Mouse (Mus musculus): ENCODE results near the gene Sec24c. TPM values are rescaled to one million over a fixed set of nuclear protein-coding genes. Genes with fewer than 3 reads are reported as not detected.

The Sec24c gene
- 100 to 1,000 TPM; 115 to 121 TPM for total RNA-seq (2023)

GRCm38 (mm10) chr14:20674064-20674833 is at the start of gene Sec24c:
Gene Sec24c (plus strand): TSS chr14:20674308.

GRCm38 (mm10) chr14:20640644-20641437 is 33.3 kb upstream of the Sec24c start, which contains the start of gene Usp54:
Gene Usp54 (minus strand): TSS chr14:20641063.

DNA sequence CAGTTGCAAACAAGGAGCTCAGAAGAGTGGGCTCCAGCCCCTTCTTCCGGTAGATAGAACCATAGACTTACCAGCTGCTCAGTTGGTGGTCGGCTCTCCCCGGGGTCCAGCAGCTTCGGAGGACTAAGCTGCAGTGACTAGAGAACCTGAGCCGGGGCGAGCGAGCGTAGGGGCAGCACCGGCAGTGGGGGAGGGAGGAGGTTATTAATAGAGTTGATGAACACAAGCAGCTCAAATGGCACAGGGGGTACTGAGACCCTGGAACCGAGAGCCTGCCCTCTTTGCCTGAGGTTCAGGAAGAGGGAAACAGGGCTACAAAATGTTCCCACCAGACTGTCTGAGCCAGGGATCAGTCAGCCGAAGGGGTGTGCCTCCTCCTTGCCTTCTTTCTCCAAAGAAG is 17.7 kb upstream of the Sec24c start, which contains the start of gene Myoz1:
TSS of gene Myoz1 (minus strand) at position 180 of the 400 bp plus-strand sequence.

DNA sequence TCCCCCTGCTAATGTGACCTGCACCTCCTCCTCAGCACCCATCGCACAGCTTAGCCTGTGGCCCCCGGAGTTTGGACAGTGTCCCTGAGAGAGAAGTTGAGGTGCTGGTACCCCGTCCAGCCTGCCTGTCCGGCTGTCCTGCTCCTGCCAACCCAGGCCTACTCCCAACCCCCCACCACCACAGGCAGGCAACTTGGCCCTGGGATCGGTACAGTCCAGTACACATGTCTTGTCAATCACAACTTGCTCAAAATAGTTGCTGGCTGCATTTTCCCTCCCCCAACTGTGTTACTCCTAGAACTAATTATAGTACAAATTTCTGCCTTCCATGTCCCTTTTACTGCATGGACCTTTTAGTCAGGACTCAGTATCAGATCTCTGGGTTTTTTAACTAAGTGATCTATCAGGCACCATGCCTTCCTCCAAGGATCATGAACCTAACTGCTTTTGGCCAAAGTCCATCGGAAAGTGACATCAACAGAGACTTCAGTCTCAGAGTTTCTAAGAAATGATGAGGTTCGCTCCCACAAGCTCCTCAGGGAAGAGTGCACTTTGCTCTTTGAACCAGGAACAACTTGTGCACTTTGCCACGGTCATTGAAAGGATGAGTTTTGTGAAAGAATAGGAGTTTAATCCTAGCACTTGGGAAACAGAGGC is 5.8 kb upstream of the Sec24c start, which contains the start of gene Synpo2l:
TSS of gene Synpo2l (minus strand) at position 201 of the 657 bp plus-strand sequence.

GRCm38 (mm10) chr14:20694884-20695760 is 21.0 kb downstream of the Sec24c start, which contains the start of gene Fut11:
Gene Fut11 (plus strand): TSS chr14:20694968.

DNA sequence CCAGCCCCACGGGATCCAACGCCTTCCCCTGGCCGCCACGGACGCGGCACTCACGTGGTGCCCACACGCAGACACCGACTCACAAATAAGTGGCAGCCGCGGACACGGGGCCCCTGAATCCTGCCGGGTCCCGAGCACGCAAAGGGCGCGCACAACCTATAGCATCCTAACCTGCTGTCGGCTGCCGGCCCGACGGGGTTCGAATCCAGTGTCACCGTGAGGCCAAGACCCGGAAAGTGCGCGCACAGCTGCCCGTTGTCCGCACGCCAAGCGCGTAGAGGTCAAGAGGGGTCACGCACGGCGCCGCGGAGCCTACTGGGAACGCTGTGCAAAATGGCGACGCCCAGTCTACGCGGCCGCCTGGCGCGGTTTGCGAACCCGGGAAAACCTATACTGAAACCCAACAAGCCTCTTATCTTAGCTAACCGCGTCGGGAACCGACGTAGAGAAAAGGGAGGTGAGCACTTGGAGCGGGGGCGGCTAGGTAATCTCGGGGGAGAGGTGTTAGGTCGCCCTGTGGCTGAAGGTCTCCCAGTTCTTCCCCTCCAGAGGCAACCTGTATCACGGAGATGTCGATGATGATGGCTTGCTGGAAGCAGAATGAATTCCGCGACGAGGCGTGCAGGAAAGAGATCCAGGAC is 28.8 kb downstream of the Sec24c start, which contains the start of gene Chchd1:
TSS of gene Chchd1 (plus strand) at position 266 of the 641 bp plus-strand sequence.

DNA sequence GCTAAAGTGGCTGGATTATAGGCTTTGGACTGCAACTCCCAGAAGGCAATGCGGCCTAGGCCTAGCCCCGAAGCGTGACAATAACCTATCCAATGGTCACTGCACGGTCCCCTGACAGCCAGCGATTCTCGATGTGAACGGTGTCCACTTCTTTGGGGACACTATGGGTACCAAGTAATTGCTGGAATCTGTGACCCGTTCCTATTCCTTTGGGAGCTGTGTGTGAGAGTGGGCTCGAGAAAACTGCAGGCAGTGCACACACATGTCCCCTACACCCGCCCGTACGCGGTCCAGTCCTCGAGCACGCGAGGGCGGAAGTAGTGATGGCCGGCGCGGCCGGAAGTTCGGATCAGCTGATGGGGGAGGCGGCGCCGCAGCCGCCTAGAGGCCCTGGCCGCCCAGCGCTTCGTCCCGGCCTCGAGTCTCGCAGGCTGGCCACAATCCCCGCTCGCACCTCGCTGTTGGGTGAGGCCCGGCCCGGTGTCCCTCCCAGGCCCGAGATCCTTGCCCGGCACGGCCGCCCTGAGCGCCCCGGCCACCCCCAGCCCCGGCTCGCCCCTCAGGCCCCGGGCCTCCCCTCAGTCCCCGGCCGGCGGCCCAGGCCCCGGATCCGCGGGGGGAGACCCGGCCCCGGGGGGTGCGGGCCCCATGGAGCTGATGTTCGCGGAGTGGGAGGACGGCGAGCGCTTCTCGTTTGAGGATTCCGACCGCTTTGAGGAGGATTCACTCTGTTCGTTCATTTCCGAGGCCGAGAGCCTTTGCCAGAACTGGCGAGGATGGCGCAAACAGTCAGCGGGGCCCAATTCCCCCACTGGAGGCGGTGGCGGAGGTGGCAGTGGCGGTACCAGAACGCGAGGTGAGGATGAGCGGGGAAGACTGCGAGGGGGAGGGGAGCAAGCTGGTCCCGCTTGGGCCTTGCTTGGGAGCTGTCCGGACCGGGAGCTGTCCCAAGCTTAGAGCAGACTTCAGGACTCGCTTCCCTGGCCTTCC is 33.4 kb downstream of the Sec24c start, which contains the start of gene Zswim8:
TSS of gene Zswim8 (plus strand) at position 352 of the 990 bp plus-strand sequence.

GRCm38 (mm10) chr14:20733952-20734774 is 60.1 kb downstream of the Sec24c start, which contains the start of gene Ndst2:
Gene Ndst2 (minus strand): TSS chr14:20734562.

Other genes starting within 250 kb of the Sec24c start
- gene Cfap70, start 222.1 kb upstream of the Sec24c start, total RNA-seq (2023): not detected
- 10 to 100 TPM; 42.2 to 52.4 TPM for gene Anxa7, start 194.2 kb upstream of the Sec24c start, total RNA-seq (2023)
- 1 to 10 TPM; 1.5 to 2.1 TPM for gene Mss51, start 177.4 kb upstream of the Sec24c start, total RNA-seq (2023)
- gene Ppp3cb, start 127.7 kb upstream of the Sec24c start, total RNA-seq (2023): 10 to 100 TPM; 57.0 to 61.1 TPM
- 1 to 10 TPM; 2.5 to 2.8 TPM for gene Usp54, start 33.2 kb upstream of the Sec24c start, total RNA-seq (2023)
- gene Myoz1, start 17.8 kb upstream of the Sec24c start, total RNA-seq (2023): not detected
- gene Synpo2l, start 6.0 kb upstream of the Sec24c start, total RNA-seq (2023): not detected
- gene Fut11, start 20.7 kb downstream of the Sec24c start, total RNA-seq (2023): 1 to 10 TPM; 6.0 to 6.3 TPM
- gene Chchd1, start 28.7 kb downstream of the Sec24c start, total RNA-seq (2023): 10 to 100 TPM; 21.1 to 22.4 TPM
- gene Zswim8, start 33.2 kb downstream of the Sec24c start, total RNA-seq (2023): 10 to 100 TPM; 93.3 to 94.3 TPM
- gene Ndst2, start 60.3 kb downstream of the Sec24c start, total RNA-seq (2023): 10 to 100 TPM; 42.3 TPM
- 10 to 100 TPM; 51.2 to 52.6 TPM for gene Camk2g, start 119.8 kb downstream of the Sec24c start, total RNA-seq (2023)
- 10 to 100 TPM; 25.9 to 33.6 TPM for gene Plau, start 162.4 kb downstream of the Sec24c start, total RNA-seq (2023)